Mouse (Mus musculus): ENCODE data around the gene Dennd1a. TPM values are rescaled to one million over a fixed set of nuclear protein-coding genes. Genes with fewer than 3 reads are reported as not detected.

The Dennd1a gene
- total RNA-seq (2021): 10 to 100 TPM; 77.6 to 82.6 TPM
- long read RNA-seq, partial matches to known transcripts: 4 of 20 reads
- long read RNA-seq, other reads (novel, unspliced or antisense): 16 of 20 reads

- peak; percentile 76 to 87 for DNase-seq (ENCODE audit: low spot score in 2 of 2)
Observed at GRCm38 (mm10) chr2:38286733-38287551, at the start of gene Dennd1a. Gene Dennd1a (minus strand): TSS chr2:38287390.

- no peak for DNase-seq (ENCODE audit: low spot score in 2 of 2)
Observed at GRCm38 (mm10) chr2:38336606-38337005, 49.4 kb upstream of the Dennd1a start.

- no peak for DNase-seq (ENCODE audit: low spot score in 2 of 2)
Observed at GRCm38 (mm10) chr2:38333586-38334119, 46.5 kb upstream of the Dennd1a start.

GRCm38 (mm10) chr2:38326671-38327070 lies 39.5 kb upstream of the Dennd1a start:
- no peak for DNase-seq (ENCODE audit: low spot score in 2 of 2)

- DNase-seq (ENCODE audit: low spot score in 2 of 2): no peak
Observed at GRCm38 (mm10) chr2:38323380-38323779, 36.2 kb upstream of the Dennd1a start.

- no peak for DNase-seq (ENCODE audit: low spot score in 2 of 2)
Observed at GRCm38 (mm10) chr2:38320911-38321310, 33.7 kb upstream of the Dennd1a start.

- DNase-seq (ENCODE audit: low spot score in 2 of 2): no peak
Observed at GRCm38 (mm10) chr2:38319086-38319485, 31.9 kb upstream of the Dennd1a start.

GRCm38 (mm10) chr2:38313399-38313798 lies 26.2 kb upstream of the Dennd1a start:
- DNase-seq (ENCODE audit: low spot score in 2 of 2): no peak

GRCm38 (mm10) chr2:38312921-38313320 lies 25.7 kb upstream of the Dennd1a start:
- no peak for DNase-seq (ENCODE audit: low spot score in 2 of 2)

GRCm38 (mm10) chr2:38305152-38305551 lies 18.0 kb upstream of the Dennd1a start:
- DNase-seq (ENCODE audit: low spot score in 2 of 2): no peak

GRCm38 (mm10) chr2:38300941-38301340 lies 13.8 kb upstream of the Dennd1a start:
- no peak for DNase-seq (ENCODE audit: low spot score in 2 of 2)

GRCm38 (mm10) chr2:38295939-38296338 lies 8.7 kb upstream of the Dennd1a start:
- no peak for DNase-seq (ENCODE audit: low spot score in 2 of 2)

GRCm38 (mm10) chr2:38291526-38291925 lies 4.3 kb upstream of the Dennd1a start:
- DNase-seq (ENCODE audit: low spot score in 2 of 2): no peak

- DNase-seq (ENCODE audit: low spot score in 2 of 2): no peak
Observed at GRCm38 (mm10) chr2:38288226-38288625, 1.0 kb upstream of the Dennd1a start.

- no peak for DNase-seq (ENCODE audit: low spot score in 2 of 2)
Observed at GRCm38 (mm10) chr2:38286433-38286732, 807 bp downstream of the Dennd1a start.

GRCm38 (mm10) chr2:38285781-38286432 lies 1.3 kb downstream of the Dennd1a start:
- no peak for DNase-seq (ENCODE audit: low spot score in 2 of 2)

- no peak for DNase-seq (ENCODE audit: low spot score in 2 of 2)
Observed at GRCm38 (mm10) chr2:38283961-38284360, 3.2 kb downstream of the Dennd1a start.

GRCm38 (mm10) chr2:38280376-38280775 lies 6.8 kb downstream of the Dennd1a start:
- no peak for DNase-seq (ENCODE audit: low spot score in 2 of 2)

- DNase-seq (ENCODE audit: low spot score in 2 of 2): no peak
Observed at GRCm38 (mm10) chr2:38274973-38275372, 12.2 kb downstream of the Dennd1a start.

GRCm38 (mm10) chr2:38263653-38264052 lies 23.5 kb downstream of the Dennd1a start:
- DNase-seq (ENCODE audit: low spot score in 2 of 2): no peak

GRCm38 (mm10) chr2:38259052-38259451 lies 28.1 kb downstream of the Dennd1a start:
- DNase-seq (ENCODE audit: low spot score in 2 of 2): no peak

- DNase-seq (ENCODE audit: low spot score in 2 of 2): no peak
Observed at GRCm38 (mm10) chr2:38237616-38238015, 49.6 kb downstream of the Dennd1a start.

Measured in layer of hippocampus, adult 18-20 months (tissue).